Mouse (Mus musculus) layer of hippocampus, postnatal 14 days (tissue): ENCODE data around the gene Arhgef19. TPM values are rescaled to one million over a fixed set of nuclear protein-coding genes. Genes with fewer than 3 reads are reported as not detected.

Experiments used
- DNase-seq, 2 experiments: peaks; one replicate each; pipeline ENCODE4 v3.0.0; 2021 to 2022; ENCODE audit warnings: low spot score in 2 of 2, mixed read lengths in 1 of 2
- total RNA-seq, 2 experiments: library from RNA; stranded (reverse); gene quantifications; 2 replicates each; pipeline ENCODE4 v1.2.3; 2021

Arhgef19 gene
- total RNA-seq, 2 experiments from 2014 or later = 9.7 to 11.7 TPM

DNA sequence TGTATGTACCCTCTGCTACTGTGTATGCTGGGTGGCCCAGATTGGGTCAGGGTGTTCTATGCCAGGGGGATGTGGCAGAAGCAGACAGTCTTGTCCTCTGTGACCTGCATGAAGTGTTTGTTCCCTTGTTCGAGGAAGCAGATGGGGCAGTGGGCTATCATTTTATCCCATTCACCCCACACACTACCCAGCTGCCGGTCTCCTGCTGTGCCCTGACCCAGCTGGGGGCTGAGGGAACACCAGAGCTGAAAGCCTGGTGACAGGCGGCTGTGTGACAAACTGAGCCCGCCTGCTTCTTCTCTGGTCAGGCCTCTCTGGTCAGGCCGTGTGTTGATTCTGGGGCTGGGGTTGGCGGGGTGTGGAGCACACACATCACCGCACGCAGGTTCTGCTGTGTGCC, 66.8 kb downstream of the Arhgef19 start:
- no peak for DNase-seq

Other genes starting within 250 kb of the Arhgef19 start
- 10 to 100 TPM; 11.3 to 14.1 TPM for gene Mfap2, start 229.1 kb upstream of the Arhgef19 start, total RNA-seq
- 10 to 100 TPM; 36.3 to 41.7 TPM for gene Crocc, start 178.9 kb upstream of the Arhgef19 start, total RNA-seq
- 10 to 100 TPM; 40.9 to 52.0 TPM for gene Necap2, start 161.1 kb upstream of the Arhgef19 start, total RNA-seq
- gene Spata21, start 151.2 kb upstream of the Arhgef19 start, total RNA-seq = under 1 TPM; 0.24 to 0.37 TPM
- 10 to 100 TPM; 49.8 to 63.7 TPM for gene Szrd1, start 99.7 kb upstream of the Arhgef19 start, total RNA-seq
- gene Fbxo42, start 91.6 kb upstream of the Arhgef19 start, total RNA-seq = 10 to 100 TPM; 22.6 to 24.9 TPM
- gene Rsg1, start 25.5 kb upstream of the Arhgef19 start, total RNA-seq = 1 to 10 TPM; 2.8 to 3.1 TPM
- gene Epha2, start 61.7 kb downstream of the Arhgef19 start, total RNA-seq = 1 to 10 TPM; 1.8 to 2.0 TPM
- 1 to 10 TPM; 5.0 to 6.6 TPM for gene Fam131c, start 128.7 kb downstream of the Arhgef19 start, total RNA-seq
- gene Clcnka, start 159.2 kb downstream of the Arhgef19 start, total RNA-seq = under 1 TPM in 1 of 2 experiments, not detected in 1; 0.55 TPM
- not detected for gene Clcnkb, start 176.5 kb downstream of the Arhgef19 start, total RNA-seq
- gene Hspb7, start 181.3 kb downstream of the Arhgef19 start, total RNA-seq = under 1 TPM in 1 of 2 experiments, not detected in 1; 0.23 TPM
- gene Srarp, start 196.6 kb downstream of the Arhgef19 start, total RNA-seq = 1 to 10 TPM; 4.0 to 4.4 TPM
- gene Zbtb17, start 205.2 kb downstream of the Arhgef19 start, total RNA-seq = 10 to 100 TPM; 29.3 to 29.8 TPM